Mouse (Mus musculus) frontal cortex, postnatal 14 days (tissue): ENCODE results near the gene Gm5737.

Experiments used
- DNase-seq, 2 experiments: peaks; one replicate each; pipeline ENCODE4 v3.0.0; 2022; ENCODE audit warnings: low spot score in 2 of 2

Gene Gm5737

DNA sequence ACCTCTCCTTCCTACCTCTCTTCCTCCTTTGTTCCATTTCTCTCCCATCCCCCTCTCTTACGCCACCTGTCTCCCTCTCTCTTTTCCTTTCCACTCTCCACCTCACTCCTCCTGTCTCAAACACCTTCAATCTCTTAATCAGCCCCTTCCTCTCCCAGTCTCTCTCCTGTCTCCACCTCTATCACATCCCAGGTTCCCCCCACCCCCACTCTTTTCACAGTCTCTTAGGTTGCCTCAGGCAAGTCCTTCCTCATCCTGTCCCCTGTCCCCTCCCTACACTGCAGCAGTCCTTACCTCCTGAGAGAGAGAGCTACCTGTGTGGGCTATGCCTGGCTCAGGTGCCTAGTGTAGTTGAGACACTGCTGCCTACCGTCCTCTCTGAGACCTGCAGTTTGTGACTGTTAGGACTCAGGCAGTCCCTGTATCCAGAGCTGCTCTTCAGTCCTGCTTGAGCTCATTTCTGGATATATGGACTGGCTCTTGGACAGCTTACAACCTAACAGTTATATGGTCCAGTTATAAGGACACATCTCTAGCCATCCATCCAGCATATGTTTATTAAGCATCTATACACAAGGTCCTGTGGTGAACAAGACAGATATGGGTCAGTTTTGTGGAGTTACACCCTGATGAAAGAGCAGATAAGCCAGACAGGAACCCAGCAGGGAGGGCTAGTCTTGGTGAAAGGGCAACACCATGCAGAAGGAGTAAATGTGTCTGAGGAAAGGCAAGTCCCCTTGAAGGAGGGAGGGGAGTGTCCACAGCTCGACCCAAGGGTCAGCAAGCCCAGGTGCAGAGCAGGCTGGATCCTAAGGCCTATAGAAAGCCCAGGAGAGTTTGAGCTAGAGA is 63.6 kb downstream of the Gm5737 start:
- no peak for DNase-seq

DNA sequence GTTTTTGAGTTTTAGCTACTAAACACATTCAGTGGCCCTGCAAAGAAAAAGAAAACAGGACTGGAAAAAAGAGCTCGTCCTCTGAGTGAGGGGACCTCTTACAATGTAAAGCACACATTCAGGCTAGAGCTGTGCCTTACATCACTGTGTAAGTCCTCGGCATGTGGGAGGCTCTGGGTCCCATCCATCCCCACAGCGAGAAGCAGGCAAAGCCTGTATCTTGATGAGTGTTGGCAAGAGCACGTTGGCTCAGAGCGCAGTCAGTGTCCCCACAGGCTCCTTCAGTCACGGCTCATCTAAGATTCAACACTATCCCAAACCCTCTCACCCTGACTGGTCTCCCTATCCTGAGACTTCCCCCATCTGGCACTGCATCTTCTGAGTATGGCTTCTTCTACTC is 66.1 kb downstream of the Gm5737 start:
- DNase-seq = no peak

DNA sequence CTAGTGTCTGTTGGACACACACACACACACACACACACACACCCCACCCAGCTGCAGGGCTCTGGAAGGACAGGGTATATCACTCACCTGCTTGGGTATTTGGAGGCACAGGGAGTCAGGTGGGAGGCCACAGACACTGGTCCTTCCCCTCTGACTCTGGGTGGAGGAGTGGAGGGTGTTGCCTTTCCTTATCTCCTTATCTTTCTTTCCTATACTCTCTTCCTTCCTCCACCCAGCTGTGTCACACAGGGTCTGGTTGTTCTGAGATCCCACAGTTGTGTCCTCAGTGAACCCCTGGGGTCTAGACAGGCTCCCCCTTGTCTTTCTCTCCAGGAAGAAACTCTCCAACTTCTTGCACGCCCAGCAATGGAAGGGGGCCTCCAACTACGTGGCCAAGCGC is 67.8 kb downstream of the Gm5737 start:
- no peak for DNase-seq

DNA sequence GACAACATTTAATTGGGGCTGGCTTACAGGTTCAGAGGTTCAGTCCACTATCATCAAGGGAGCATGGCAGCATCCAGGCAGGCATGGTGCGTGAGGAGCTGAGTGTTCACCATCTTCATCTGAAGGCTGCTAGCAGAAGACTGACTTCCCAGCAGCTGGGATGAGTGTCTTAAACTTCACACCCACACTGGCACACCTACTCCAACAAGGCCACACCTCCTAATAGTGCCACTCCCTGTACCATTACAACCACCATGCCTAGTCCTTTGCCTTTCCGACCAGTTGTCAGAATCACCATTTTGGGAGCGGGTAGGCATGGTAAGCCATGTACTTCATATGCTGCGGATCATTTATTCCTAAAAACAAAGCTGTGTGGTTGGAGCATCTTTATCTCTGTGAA is 68.6 kb downstream of the Gm5737 start:
- no peak for DNase-seq
